Mouse (Mus musculus) liver, adult 2 months (tissue): ENCODE measurements around the gene Odaph.

Experiments used
- CTCF ChIP-seq: fragments of 200-500 bp; IDR thresholded peaks from 2 replicates; pipeline ENCODE4 v1.5.1; 2011; ENCODE audit warnings: low read depth, low read length, control low read depth
- POLR2A ChIP-seq: fragments of 200-500 bp; IDR thresholded peaks from 2 replicates; pipeline ENCODE4 v1.6.1; 2011; ENCODE audit warnings: low read length, control low read depth; ENCODE audit not compliant: insufficient read depth; ENCODE audit errors: extremely low read depth

DNA sequence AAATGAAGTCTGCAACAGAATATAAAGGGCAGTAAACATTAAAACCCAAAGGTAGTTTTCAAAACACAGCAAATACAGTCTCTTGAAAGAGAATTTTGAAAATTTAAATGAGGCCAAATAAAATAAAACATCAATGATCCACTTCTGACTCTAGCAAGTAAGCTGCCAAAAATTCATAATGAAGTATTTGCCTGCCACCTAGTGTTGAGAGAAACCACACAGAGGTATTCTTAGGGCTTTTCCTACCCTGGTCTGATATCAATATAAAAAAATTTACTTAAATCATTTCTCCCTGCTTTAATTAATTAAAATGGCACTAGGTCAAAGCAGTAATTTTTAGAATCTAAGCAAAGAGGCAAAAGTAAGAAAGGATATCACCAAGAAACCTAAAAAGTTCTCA, 35.9 kb upstream of the Odaph start:
- no peak for TF ChIP-seq CTCF
- TF ChIP-seq POLR2A = no peak
